Mouse (Mus musculus): ENCODE measurements around the gene Ccdc14. TPM values are rescaled to one million over a fixed set of nuclear protein-coding genes. Genes with fewer than 3 reads are reported as not detected.
"Not testable (repeated sequence)": the region's sequence is repeated elsewhere in the genome, so short reads cannot be mapped to it uniquely, and the experiment has no call there.

The Ccdc14 gene
- total and polyA plus RNA-seq, 3 experiments = 11.6 to 18.9 (median 18.5) TPM

- Histone ChIP-seq H3K27me3 (replicated peaks) (peaks cover 73% of the 10 kb centered on the region), H3K4me1 (ENCODE audit: control insufficient read depth in 1 of 2, insufficient read depth in 2 of 2) (no peaks in the 10 kb centered on the region), H3K36me3 (replicated peaks in 1 of 2; ENCODE audit: control insufficient read depth in 1 of 2, insufficient read depth in 1 of 2, low read length in 1 of 2) (no peaks in the 10 kb centered on the region), H3K27ac (ENCODE audit: insufficient read depth, low read depth) (no peak overlapping the region), H3K9ac (ENCODE audit: insufficient read depth, low read depth) (no peak overlapping the region), H3K4me3 (replicated peaks in 1 of 3; ENCODE audit: low read depth in 2 of 3, low read length in 2 of 3, poor library complexity in 1 of 3) (no peak overlapping the region), H3K9me3 (replicated peaks; ENCODE audit: low read length) (no peaks in the 10 kb centered on the region), H3K79me2 (replicated peaks; ENCODE audit: control insufficient read depth, extremely low read depth, insufficient read depth, poor library complexity, severe bottlenecking) (no peaks in the 10 kb centered on the region), H3K4me2 (ENCODE audit: insufficient read depth, low read depth, poor library complexity, severe bottlenecking) (no peak overlapping the region)
- dilution Hi-C loops (cut with MboI; ENCODE audit: extremely low pct_ligation_motif_present, extremely low pct_unique_long_range_greater_than_20kb, low sequenced_read_pairs) (no loop called here), in situ Hi-C loops (cut with MboI; ENCODE audit: low pct_ligation_motif_present, low pct_unique_long_range_greater_than_20kb, low sequenced_read_pairs) (no loop called here)
- TF ChIP-seq USF2 (conservative IDR thresholded peaks at IDR 0.05; ENCODE audit: low read depth, low read length) (no peak), ZNF384 (IDR thresholded peaks at IDR 0.05; ENCODE audit: low read depth, low read length) (no peak), BHLHE40 (IDR thresholded peaks at IDR 0.05; ENCODE audit: low read depth, low read length) (no peak), ETS1 (conservative IDR thresholded peaks at IDR 0.05; ENCODE audit: low read depth, low read length) (no peak), ELF1 (IDR thresholded peaks at IDR 0.05; ENCODE audit: low read depth, low read length) (no peak), USF1 (IDR thresholded peaks at IDR 0.05; ENCODE audit: low read depth, low read length) (no peak), SIN3A (IDR thresholded peaks at IDR 0.05; ENCODE audit: low read length) (no peak), UBTF (IDR thresholded peaks at IDR 0.05; ENCODE audit: low read depth, low read length) (no peak), ZMIZ1 (IDR thresholded peaks at IDR 0.05; ENCODE audit: low read depth, low read length) (no peak), MAFK (IDR thresholded peaks at IDR 0.05; ENCODE audit: insufficient replicate concordance, low read length) (no peak), RCOR1 (conservative IDR thresholded peaks at IDR 0.05; ENCODE audit: low read depth, low read length) (no peak), CTCF (conservative IDR thresholded peaks at IDR 0.05 in 1 of 2, IDR thresholded peaks at IDR 0.05 in 1 of 2; ENCODE audit: low read depth in 2 of 2, low read length in 2 of 2) (no peak), NRF1 (IDR thresholded peaks at IDR 0.05; ENCODE audit: low read depth, low read length) (no peak), CHD2 (IDR thresholded peaks at IDR 0.05; ENCODE audit: low read length) (no peak), MYC (IDR thresholded peaks at IDR 0.05; ENCODE audit: low read depth, low read length) (no peak), IRF4 (IDR thresholded peaks at IDR 0.05; ENCODE audit: low read depth, low read length) (no peak), HCFC1 (IDR thresholded peaks at IDR 0.05; ENCODE audit: low read depth, low read length) (no peak), POLR2AphosphoS2 (IDR thresholded peaks at IDR 0.05; ENCODE audit: low read depth, low read length) (no peak), ZC3H11A (IDR thresholded peaks at IDR 0.05; ENCODE audit: low read depth, low read length) (no peak)
- DNase-seq (ENCODE audit: extremely low read depth) = no peak
Observed at GRCm38 (mm10) chr16:34653023-34653422, 37.4 kb upstream of the Ccdc14 start.

- H3K27ac ChIP-seq (ENCODE audit: insufficient read depth, low read depth); H3K4me3 ChIP-seq (replicated peaks in 1 of 3; ENCODE audit: low read depth in 2 of 3, low read length in 2 of 3, poor library complexity in 1 of 3); H3K9me3 ChIP-seq (replicated peaks; ENCODE audit: low read length); in situ Hi-C loops (cut with MboI; ENCODE audit: low pct_ligation_motif_present, low pct_unique_long_range_greater_than_20kb, low sequenced_read_pairs); dilution Hi-C loops (cut with MboI; ENCODE audit: extremely low pct_ligation_motif_present, extremely low pct_unique_long_range_greater_than_20kb, low sequenced_read_pairs); H3K36me3 ChIP-seq (replicated peaks in 1 of 2; ENCODE audit: control insufficient read depth in 1 of 2, insufficient read depth in 1 of 2, low read length in 1 of 2); H3K4me1 ChIP-seq (ENCODE audit: control insufficient read depth in 1 of 2, insufficient read depth in 2 of 2); H3K79me2 ChIP-seq (replicated peaks; ENCODE audit: control insufficient read depth, extremely low read depth, insufficient read depth, poor library complexity, severe bottlenecking); H3K9ac ChIP-seq (ENCODE audit: insufficient read depth, low read depth); DNase-seq (ENCODE audit: extremely low read depth): not testable (repeated sequence)
- peak overlapping the region; percentile 59 for H3K4me2 ChIP-seq (ENCODE audit: insufficient read depth, low read depth, poor library complexity, severe bottlenecking)
- H3K27me3 ChIP-seq (replicated peaks) = peaks cover 62% of the 10 kb centered on the region
Observed at GRCm38 (mm10) chr16:34657566-34657965, 32.9 kb upstream of the Ccdc14 start.

Measured in CH12.LX (cell line).